Mouse (Mus musculus) regulatory T cell (primary cell): ENCODE measurements at regions not wholly inside any gene's neighbourhood (a gene's known extent, or its start where the extent isn't known, plus 50 kb on each side); places are given as distances from the start of the nearest gene placed in this dataset.
"Not testable (repeated sequence)": the region's sequence is repeated elsewhere in the genome, so short reads cannot be mapped to it uniquely, and the experiment has no call there.

Experiments
- in situ Hi-C: fragments of 300-600 bp; cut with MboI, MseI; formaldehyde crosslinking; loops from one replicate; pipeline ENCODE4 v1.15.1; 2025; ENCODE audit warnings: high pct_unique_total_duplicates

GRCm38 (mm10) chr6:69932297-69932696 lies 859.7 kb downstream of the Rpia start:
- in situ Hi-C loops, result no loop called here

GRCm38 (mm10) chr6:69914781-69915180 lies 877.3 kb downstream of the Rpia start:
- in situ Hi-C loops, result no loop called here

DNA sequence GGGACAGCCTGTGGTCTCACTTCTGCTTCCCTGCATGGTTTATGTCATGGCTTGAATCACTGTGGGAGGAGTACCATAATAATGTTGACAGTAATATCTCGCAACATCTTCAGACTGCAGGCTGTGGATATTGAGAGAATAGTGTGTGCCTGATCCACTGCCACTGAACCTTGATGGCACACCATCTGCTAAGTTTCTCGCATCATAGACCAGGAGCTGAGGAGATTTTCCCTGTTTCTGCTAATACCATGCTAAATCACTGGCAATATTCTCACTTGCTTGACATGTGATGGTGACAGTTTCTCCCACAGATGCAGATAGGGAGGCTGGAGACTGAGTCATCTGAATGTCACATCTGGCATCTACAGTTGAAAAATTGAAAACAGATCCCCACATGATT lies 912.7 kb downstream of the Rpia start:
- in situ Hi-C loops, result no loop called here

- in situ Hi-C loops, result not testable (repeated sequence)
Measured at GRCm38 (mm10) chr6:69858631-69859030, 933.4 kb downstream of the Rpia start.

GRCm38 (mm10) chr6:69828640-69829039 lies 963.4 kb downstream of the Rpia start:
- in situ Hi-C loops, result not testable (repeated sequence)

DNA sequence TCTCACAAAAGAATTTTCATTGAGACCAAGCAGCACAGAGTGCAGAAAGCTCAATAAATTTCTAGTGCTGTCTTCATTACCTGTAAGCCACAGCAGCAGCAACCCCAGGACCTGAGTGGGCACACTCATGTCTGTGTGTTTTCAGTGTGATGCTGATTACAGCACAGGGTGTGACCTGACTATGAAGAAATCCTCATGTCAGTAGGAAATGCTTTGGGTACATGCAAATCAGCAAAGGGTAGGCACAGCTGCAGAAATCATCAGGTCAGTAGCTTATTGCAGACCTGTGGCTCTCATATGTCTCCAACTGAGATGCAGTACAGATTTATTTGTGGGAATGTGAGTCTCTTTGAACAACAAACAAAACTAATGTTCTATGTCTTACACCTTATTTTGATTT lies 977.1 kb downstream of the Rpia start:
- in situ Hi-C loops, result not testable (repeated sequence)

DNA sequence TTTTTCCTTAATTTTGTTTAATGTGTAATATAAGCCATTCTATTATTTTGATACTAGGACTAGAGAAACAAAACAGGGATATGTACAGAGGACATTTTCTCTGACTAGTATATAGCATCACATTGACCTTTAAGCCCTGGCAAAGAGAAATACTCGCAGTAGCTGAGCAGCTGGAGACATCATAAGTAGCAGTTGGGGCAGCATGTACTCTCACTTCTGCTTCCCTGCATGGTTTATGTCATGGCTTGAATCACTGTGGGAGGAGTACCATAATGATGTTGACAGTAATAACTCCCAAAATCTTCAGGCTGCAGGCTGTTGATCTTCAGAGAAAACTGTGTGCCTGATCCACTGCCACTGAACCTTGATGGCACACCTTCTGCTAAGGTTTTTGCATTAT lies 977.7 kb downstream of the Rpia start:
- in situ Hi-C loops, result not testable (repeated sequence)

DNA sequence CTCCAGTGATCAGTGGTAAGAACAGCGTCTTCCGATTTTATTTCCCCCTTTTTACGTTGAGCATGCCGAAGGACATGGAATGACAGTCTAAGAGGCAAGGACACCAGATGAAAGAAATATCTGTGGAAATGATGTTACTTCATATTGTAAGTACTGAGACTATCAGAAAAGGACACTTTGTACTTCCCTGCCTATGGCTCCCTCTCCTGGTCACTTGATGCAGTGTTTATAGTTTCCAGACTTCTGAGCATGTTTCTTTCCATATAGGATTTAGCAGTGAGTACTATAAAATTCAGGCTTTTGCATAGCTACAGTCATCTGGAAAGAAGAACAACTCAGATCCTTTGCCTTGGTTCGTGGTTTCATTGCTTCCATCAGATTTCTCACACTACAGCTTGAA lies 1011.7 kb downstream of the Rpia start:
- in situ Hi-C loops, result not testable (repeated sequence)

DNA sequence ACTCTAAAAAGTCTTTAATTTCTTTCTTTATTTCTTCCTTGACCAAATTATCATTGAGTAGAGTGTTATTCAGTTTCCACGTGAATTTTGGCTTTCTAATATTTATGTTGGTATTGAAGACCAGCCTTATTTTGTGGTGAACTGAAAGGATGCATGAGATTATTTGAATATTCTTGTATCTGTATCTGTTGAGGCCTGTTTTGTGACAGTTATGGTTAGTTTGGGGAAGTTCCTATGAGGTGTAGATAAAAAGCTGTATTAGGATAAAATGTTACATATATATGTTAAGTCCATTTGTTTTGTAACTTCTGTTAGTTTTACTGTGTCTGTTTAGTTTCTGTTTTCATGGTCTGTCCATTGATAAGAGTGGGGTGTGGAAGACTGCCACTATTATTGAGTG lies 1014.7 kb downstream of the Rpia start:
- in situ Hi-C loops, result not testable (repeated sequence)

DNA sequence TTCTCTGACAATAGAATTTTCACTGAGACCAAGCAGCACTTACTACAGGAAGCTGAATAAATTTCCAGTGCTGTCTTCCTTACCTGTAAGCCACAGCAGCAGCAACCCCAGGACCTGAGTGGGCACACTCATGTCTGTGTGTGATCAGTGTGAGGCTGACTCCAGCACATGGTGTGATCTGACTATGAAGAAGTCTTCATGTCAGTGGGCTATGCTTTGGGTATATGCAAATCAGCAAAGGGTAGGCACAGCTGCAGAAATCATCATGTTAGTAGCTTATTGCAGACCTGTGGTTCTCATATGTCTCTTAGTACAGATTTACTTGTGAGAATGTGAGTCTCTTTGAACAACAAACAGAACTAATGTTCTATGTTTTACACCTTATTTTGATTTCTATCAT lies 1027.2 kb downstream of the Rpia start:
- in situ Hi-C loops, result no loop called here

DNA sequence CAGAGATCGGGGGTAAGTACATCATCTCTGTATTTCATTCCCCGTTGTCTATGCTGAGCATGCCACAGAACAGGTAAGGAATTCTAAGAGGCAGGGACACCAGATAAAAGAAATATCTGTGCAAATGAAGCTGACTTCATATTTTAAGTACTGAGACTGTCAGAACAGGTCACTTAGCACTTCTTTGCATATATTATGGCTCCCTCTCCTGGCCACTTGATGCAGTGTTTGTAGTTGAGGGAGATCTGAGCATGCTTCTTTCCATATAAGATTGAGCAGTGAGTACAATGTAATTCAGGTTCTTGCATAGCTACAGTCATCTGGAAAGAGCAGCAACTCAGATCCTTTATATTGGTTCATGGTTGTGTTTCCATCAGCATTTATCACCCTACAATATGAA lies 1033.4 kb downstream of the Rpia start:
- in situ Hi-C loops, result no loop called here

DNA sequence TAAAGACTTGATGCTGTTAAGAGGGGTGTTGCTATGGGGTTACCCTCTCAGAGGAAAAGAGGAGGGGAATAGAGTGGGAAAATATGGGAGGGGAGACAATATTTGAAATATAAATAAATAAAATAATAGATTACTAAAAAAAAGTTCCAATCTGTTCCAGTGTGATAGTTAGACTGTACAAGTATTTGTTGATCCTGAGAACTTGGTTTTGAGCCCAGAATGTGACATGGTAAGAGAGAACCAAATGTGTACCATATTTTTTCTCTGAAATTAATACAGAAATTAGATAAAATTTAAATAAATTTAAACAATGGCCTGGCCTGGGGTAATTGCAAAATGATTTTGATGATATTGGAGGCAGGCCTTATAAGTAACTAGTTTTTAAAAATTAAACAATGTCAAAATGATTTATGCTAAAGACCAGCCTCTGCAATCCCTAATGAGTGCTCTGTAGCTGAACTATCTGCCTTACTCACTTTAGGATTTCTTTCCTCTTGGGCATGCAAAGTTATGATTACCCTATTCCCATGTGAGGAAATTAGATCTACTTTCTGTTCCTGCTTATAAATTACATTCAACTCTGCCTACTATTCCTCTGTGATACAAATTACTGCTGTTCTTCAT lies 1052.9 kb downstream of the Rpia start:
- in situ Hi-C loops, result no loop called here

DNA sequence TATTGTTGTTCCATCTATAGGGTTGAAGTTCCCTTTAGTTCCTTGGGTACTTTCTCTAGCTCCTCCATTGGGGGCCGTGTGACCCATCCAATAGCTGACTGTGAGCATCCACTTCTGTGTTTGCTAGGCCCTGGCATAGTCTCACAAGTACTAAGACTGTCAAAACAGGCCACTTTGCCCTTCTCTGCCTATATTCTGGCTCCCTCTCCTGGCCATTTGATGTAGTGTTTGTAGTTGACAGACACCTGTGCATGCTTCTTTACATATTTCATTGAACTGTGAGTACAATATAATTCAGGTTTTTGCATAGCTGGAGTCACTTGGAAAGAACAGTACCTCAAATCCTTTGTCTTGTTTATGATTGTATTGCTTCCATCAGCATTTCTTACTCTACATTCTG lies 1059.2 kb downstream of the Rpia start:
- in situ Hi-C loops, result not testable (repeated sequence)

DNA sequence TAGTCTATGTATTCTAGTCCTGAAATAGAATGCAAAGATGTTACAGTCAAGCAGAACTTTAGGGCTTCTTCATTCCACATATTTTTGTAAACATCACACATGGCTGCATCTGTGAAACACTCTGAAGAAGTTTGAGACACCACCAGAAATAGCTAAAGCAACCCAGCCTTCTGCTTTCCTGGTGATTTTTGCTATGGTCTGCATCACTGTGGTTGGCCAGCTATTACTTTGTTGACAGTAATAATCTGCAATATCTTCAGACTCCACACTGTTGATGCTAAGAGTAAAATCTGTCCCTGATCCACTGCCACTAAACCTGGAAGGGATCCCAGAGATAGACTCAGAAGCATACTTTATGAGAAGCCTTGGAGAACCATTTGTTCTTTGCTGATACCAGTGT lies 1065.7 kb downstream of the Rpia start:
- in situ Hi-C loops, result no loop called here

DNA sequence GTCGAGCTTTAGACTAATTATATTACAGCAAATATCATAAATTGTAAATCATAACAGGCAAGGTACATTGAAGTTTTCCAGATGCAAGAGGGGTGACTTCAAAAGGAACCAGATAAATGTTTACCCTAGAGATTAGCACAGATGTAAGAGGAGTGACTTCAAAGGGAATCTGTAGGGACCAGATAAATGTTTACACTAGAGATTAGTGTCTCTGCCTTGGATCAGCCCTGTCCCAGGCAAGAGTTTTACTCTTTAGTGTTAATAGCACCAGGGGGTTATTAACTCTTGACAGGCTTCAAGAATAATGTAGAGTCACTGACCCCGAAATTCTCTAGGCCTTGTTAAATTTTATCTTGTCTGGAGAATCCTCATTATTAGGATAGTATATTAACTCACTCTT lies 1089.2 kb downstream of the Rpia start:
- in situ Hi-C loops, result not testable (repeated sequence)

DNA sequence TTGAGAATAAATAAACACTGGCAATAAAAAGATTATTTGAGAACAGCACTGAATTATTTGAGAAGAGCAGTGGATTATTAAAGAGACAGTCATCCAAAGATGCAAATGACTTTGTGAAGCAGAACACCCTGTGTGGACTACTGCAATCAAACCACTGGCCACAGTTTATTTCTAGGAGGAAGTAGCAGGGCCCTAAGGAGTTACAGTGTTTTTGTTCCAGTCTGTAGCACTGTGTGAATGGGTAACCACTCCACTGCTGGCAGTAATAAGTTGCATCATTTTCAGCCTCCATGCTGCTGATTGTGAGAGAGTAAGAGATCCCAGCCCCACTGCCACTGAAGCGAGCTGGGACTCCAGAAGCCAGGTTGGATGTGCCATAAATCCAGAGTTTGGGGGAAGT lies 1110.9 kb downstream of the Rpia start:
- in situ Hi-C loops, result loop anchor here (5.0 kb wide), 1 partner anchor 179 kb away; no protein-coding TSS in a partner anchor

GRCm38 (mm10) chr6:69662426-69662825 lies 1129.6 kb downstream of the Rpia start:
- in situ Hi-C loops, result not testable (repeated sequence)
